Mouse (Mus musculus): ENCODE data around the gene En2.

Gene En2

DNA sequence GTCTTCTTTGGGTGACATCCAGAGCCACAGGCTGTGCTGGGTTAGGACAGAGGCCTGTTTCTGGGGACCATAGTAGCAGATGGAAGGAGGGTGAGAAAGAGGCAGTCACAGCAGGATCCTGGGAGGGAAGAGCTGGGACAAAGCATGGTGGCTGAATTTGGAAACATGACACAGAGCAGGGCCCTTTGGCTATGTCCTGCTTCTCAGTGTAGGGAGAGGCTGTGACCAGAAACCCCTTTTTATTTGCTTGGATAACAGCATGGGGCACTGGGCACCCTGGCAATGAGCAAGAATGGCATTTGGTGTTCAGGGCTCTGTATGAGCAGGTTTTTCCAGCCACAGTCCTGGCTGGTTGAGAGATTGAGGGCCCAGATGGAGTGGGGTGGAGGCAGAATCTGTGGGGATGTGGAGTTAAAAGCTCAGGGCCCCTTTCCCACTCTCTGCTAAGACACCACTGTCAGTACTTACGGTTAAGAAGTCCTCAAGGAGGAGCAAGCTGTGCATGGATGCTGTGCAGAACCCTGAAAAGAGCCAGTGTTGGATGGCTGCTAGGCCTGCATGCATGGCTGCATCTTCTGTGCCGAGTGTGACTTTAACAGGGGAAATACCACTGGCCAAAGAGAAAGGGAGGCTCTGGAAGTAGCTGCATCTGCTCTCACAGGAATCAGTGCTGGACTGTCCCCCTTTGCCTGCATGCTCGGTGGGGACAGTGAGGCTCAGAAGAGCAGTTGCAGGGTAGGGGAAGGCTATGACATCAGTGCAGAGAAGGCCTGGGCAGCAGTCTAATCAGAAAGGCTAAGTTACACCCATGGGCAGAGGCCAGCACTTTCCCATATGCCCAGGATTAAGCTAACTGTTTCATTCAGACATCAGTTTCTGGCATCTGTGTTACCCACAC lies 26.0 kb downstream of the En2 start:
- no peak for DNase-seq

GRCm38 (mm10) chr5:28192099-28192454 lies 26.6 kb downstream of the En2 start:
- DNase-seq: no peak

GRCm38 (mm10) chr5:28195473-28195872 lies 30.0 kb downstream of the En2 start:
- DNase-seq: no peak

DNA sequence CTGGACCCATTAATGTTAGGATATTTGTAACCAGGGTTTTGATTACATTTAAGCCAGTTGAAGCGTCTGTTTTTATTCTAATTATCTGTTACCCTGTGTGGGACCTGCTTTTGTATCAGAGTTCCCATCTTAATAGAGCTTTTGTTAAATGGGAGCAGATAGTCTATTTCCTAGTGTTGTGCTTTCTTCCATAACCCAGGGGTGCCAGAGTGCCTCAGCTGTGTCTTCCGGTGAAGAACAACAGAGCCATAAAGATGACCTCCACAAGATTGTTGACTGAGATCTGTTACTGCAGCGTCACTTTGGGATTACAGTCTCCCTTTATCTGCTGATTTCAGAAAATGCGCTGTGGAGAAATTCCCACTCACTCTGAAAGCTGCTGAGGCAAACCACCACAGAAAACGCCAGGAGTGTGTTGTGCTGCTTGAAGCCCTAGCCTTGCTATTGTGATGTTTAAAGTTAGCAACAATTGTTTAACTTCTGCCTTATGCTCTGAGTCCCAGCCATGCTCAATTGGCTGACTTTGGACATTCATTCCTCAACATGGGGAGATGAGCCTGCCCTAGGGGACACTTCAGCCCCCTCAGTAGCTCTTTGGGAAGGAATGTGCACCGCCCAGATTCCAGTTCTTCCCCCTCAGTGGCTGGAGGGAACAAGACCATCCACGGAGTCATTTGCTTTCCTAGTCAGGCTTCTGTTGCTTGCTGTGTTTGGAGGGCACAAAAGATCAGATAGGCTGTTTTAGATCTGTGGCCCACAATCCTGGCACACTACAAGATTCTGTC lies 33.8 kb downstream of the En2 start:
- no peak for DNase-seq

DNA sequence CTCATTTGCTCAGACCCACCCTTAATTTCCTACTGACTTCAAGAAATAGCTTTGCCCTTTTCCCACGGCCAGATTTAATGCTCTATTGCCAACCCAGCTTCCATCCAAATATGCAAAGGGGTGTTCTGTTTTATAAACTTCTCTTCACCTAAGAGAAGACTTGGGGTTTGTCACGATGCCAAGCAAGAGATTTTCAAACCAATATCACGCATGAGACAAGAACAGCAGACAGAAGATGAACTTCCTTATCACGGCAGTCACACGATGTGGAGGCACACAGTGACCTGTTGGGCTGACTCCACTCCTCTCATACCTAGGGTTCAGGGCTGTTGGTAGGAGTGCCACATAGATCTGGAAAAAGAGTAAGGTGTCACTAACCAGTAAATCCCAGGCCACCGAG lies 37.6 kb downstream of the En2 start:
- no peak for DNase-seq

DNA sequence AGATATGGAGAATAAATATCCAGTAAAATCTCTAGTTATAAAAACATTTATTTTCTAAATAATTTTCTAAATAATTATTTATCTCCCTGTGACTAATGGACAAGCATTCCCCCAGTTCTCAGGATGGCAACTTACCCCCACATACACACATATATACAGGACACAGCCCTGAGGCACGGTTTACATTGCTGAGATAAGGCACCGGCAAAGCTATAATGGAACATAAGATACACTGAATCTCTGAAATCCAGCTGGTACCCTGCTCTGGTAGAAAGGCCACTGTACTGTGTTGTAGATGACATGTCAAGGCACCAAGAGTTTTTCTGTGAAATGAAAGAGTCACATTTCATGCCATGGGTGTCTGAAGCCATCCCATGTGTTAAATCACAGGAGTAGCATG lies 39.2 kb downstream of the En2 start:
- no peak for DNase-seq

DNA sequence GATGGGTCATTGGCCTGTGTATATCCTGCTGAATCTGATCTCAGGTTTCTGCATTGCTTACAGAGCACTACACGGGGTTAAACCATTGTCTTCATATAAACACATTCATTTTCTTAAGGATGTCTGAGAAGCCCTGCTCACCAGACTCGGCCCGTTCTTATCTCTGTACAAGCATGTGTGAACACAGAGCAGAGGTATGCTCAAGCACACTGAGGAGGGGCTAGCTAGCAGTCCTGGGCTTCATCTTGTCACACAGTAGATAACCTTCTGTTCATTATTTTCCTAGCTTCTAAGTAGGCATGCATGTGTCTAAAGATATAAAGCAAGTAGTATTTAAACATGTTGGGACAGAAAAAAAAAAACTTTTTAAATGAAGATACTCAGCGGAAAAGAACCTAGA lies 41.0 kb downstream of the En2 start:
- no peak for DNase-seq

- DNase-seq: no peak
These were observed 41.5 kb downstream of the En2 start for GRCm38 (mm10) chr5:28207043-28207442.

- no peak for DNase-seq
These were observed 43.4 kb downstream of the En2 start for GRCm38 (mm10) chr5:28208726-28209520.

DNA sequence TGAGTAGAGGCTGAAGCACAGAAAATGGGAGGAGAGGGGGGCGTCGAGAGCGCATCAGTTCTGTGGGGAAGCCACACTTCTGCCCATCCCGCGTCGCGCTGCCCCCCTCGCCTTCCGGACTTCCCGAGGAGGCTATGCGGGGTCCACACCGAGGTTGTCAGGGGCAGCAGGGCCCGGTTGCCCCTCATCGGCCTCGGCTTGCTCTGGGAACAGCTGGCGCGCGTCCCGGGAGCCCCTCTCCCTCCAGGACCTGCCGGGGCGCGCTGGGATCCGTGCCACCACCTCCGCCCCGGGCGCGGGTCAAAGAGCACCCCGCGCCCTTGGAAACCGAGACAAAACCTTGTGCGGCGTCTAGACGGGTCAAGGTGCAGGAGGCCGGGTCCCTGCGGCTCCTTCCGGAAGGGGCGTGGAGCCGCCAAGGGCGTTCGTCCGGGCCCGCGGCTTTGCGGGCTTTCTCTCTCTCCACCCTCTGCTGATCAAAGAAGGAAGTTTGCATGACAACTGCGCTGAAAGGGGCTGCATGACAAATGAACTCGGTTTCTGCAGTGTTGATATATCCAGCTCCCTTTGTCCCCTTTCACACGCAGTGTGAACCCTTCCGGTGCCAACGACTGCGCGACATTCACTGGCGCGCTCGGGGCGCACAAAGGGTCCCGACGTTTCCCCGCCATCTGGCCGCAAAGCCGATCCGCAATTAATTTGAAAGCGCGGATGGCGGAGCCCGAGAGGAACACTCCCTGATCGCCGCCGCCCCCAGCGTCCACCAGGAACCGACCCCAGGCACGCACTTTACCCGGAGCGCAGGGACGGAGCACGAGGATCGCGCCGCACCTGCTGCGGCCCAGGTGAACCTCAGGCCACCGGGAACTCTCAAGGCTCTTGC lies 44.3 kb downstream of the En2 start:
- DNase-seq: no peak

DNA sequence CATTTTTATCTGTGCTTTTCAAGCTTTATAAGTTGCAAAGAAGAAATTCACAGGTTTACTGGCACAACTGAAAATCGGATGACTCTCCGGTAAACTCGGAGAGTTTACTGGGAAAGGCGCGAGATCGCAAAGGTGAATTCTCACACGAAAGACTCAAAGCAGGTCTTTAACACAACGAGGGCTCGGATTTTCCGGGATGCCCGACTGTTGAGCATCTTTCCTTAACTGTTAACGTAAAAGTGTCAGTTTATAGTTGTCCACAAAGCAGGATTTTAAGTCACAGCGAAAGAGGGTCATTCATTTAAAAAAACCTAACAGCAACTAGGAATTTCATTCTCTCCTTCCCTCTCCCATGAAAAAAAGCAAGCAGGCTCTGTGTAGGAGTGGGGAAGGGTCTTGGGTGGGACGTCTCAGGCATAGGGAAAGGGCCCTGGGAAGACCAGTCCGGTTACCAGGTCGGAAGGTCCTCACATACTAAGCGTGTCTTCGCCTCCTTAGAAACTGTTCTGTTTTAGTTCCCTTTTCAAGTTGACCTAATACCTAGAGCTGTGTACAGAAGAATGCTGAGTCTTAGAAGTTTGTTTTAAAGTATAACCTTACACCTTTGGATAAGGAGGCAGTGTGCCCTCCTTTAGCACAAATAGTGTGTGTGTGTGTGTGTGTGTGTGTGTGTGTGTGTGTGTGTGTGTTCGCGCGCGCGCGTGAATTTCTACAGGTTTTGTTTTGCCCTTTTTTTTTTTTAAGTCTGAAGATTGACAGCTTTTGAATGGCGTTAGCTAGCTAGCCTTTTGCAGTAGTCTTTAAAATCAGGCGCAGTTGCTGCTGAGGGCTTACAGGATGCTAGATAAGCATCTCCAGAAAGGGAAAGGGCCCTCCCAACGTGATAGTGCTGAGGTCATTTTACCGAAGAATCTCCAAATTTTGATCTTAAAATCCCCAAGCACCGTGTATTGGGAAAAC lies 45.4 kb downstream of the En2 start:
- no peak for DNase-seq

GRCm38 (mm10) chr5:28211651-28212310 lies 46.3 kb downstream of the En2 start:
- no peak for DNase-seq

DNA sequence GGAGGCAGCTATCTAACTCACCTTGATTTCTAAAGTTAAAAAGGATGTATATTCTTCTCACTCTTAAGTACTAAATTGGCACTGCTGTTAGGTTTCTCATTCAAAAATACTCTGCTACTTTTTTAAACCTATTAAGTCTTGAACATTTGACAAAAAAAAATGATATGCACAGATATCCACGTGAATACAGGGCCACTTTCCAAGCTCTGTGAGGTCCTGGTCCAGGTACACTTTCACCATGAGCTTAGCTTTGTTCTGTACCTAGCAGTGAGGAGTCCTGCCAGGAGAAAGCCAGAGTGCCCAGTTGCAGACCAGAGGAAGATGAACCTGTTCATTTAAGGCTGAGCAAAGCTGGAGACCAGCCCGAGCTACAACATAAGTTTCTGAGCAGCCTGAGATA lies 47.9 kb downstream of the En2 start:
- no peak for DNase-seq

GRCm38 (mm10) chr5:28219596-28219995 lies 54.1 kb downstream of the En2 start:
- no peak for DNase-seq

All from lung, adult 18-20 months (tissue).